Mouse (Mus musculus): Measurements from ENCODE around the gene Chmp4b.

GRCm38 (mm10) chr2:154639115-154639514 is 12.4 kb upstream of the Chmp4b start:
- TF ChIP-seq CTCF (IDR thresholded peaks at IDR 0.05; ENCODE audit: borderline replicate concordance, insufficient read depth, low read depth, low read length), result no peak
- no peak for TF ChIP-seq POLR2A (IDR thresholded peaks at IDR 0.05; ENCODE audit: borderline replicate concordance, insufficient read depth, low read length)
